Mouse (Mus musculus) granulocyte monocyte progenitor cell, adult 5-6 weeks (primary cell): ENCODE results near the gene Hmg20a. TPM values are rescaled to one million over a fixed set of nuclear protein-coding genes. Genes with fewer than 3 reads are reported as not detected.

Source experiments
- ATAC-seq: replicated peaks from 2 replicates; pipeline ENCODE4 v1.8.0; 2016; ENCODE audit warnings: mild to moderate bottlenecking, moderate TSS enrichment, inconsistent platforms; ENCODE audit not compliant: poor library complexity, severe bottlenecking
- total RNA-seq, 2 experiments: library from RNA; stranded (forward) in 1 of 2; stranded (reverse) in 1 of 2; fragments of 200-712, 200-1000 nt in 1 of 2; fragments of >200 nt in 1 of 2; fragmentation: Nextera tagmentation in 1 of 2; gene quantifications; 2 replicates each; pipeline ENCODE4 v1.2.3; 2014 to 2017

Gene Hmg20a
- total RNA-seq, 2 experiments from 2014 or later, result 15.7 to 29.8 TPM

DNA sequence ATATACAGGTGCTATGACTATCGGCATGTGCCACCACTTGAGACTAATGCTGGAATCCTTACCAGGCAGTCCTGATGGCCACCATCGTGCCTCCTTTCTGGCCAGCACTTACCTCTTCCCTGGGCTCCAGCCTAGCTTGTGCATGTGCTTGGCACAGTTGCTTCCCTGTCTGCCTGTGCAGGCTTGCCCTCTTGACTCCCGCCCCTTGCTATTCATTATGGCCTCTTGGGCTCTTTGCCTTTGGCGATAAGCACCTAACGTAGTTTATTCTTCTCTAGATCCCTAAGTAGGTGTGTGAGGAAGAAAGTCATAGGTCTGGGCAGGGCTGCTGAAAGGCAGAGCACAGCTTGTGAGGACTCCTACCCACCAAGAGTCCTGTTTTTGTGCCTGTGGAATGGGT, 96.7 kb downstream of the Hmg20a start:
- ATAC-seq, result no peak

DNA sequence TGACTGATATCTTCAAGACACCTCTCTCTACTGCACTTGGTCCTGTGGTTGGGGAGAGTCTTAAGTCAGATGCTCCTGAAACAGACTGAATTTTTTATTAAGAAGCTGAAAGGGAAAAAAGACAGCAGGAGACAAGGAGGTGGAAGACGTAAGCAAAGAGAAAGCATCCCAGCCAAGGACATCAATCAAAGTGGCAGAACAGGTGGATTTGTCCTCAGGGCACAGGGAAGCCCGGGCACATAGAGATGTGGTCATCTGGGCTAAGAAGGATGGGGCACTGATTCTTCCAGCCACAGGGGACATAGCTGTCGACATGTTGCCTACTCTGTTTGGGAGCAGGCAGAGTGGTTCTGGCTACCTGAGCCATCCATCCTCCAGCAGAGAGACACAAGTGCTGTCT, 97.8 kb downstream of the Hmg20a start:
- ATAC-seq, result no peak

DNA sequence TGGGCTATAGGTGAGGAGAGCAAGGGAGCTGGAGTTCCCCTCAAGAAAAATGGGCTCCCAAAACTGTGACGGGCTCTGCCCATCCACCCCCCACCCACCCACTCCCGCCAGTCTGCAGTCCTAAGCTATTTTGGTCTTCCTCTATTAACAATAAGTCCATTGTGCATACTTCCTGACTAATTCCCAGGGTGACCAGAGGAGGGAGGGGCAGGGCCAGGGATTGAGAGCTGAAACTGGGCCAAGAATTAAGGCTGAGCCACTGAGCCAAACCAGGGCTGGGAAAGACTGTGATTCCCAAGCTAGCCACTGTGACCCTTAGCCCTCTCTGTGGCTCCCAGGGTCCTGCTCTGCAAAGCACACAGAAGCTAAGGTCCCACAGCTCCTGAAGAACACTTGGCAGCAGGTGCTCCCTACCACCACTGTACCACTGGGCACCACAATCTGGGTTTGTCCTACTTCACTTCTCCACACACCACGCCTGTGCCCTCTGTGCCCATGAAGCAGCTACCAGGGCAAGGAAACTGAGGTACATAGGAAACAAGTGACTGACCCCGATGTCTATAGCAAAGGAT, 98.4 kb downstream of the Hmg20a start:
- no peak for ATAC-seq

DNA sequence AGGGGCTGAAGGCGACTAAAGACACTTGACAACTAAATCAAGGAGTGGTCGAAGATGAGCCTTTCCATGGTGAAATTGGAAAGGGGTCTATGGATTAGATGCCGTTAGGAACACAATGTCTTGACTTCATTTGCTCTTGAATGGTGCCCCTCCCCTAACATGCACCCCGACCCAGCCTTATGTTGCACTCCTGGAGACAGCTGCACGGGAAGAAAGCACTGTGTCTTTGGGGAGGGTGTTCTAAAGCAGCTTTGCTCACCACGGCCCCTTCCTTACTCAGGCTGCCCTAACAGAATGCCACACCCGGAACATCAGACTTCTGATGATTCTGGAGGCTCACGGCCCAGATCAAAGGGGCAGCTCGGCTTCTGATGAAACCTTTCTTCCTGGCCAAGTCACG, 103.9 kb downstream of the Hmg20a start:
- ATAC-seq, result no peak

DNA sequence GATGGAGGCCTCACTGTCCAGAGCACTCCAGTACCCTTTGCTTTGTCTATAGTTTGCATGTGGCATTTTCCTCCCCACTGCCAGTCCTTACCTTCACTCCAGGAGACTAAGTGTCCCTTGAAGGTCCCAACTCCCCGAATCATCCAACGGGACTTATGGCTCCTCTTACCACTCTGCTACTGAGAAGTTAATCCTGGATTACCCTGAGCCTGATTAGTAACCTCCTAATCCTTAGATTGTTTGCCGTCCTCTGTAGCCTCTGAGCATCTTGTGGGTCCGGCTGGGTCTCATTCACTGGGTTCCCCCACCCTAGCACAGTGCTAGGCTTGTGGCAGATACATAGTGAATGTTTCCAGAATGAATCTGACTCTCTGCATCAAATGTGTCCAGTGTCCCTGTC, 109.5 kb downstream of the Hmg20a start:
- no peak for ATAC-seq

DNA sequence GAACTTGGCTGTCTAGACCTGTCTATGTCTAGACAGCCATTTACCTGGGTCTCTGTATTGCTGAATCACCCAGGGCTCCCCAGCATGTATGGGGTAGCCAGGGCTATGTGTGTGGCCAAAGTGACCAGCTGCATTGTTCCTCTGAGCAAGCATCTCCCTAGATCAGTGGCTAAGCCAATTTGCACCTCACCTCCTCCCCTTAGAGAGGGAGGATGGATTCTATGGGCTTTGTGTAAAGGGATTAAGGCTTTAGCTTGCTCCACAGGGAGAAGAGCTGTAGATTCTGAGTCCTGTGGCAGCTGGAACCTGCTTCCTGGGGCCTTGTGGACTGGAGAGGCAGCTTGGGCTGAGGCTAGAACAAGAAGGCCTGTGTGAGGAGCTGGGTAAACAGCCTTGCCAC, 113.6 kb downstream of the Hmg20a start:
- no peak for ATAC-seq

DNA sequence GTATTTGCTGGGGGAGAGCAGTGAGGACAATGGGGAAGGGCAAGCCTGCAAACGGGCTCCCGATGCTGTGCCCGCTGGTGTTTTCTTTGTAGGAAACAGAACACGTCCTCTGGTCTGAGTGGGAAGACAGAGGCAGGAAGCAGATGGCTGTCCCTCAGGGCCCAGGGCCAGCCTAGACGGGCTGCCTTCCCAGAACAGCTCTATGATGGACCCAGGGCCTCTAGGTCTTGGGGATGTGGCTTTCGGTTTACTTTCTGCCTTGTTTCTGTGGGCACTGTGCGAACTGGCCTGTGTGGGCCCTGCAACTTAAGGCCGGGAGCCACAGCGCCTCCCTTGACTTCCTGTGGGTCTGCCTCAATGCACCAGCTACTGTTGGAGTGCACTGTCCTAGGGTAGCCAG, 115.5 kb downstream of the Hmg20a start:
- ATAC-seq, result peak; percentile 66

DNA sequence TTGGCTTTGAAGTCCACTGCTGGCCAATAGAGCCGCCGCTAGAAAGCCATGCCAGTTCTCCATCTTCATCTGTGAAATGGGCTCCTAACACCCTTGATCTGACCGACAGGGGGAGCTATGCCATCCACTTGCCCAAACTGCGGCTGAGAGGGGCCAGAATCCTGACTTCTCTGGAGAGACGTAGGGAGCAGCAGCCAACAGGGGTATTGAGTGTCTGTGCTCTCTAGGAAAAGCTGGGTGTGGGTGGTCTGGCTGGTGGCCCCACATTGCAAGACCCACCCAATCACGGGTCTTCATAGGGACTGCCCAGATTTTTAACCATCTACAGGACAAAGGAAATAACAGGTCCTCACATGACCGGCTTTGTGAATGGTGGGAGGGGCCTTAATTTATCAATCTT, 116.3 kb downstream of the Hmg20a start:
- no peak for ATAC-seq

DNA sequence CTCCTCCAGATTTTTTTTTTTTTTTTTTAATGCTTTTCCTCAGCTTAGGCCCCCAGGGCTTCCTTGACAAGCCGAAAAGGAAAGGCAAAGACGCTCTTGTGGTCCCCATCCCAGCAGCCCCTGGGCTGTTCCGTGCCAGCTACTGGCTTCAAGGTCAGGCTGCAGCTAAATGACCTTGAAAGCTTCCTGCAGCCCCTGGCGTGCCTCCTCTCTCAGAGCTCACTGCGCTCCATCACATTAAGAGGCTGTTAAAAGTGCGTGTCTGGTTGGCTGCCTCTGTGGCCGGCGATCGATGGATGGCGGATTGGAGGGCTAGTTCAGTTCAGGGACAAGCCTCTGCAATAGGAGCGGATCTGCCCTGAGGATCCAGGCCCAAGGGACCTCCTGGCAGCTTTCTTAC, 117.0 kb downstream of the Hmg20a start:
- ATAC-seq, result no peak

DNA sequence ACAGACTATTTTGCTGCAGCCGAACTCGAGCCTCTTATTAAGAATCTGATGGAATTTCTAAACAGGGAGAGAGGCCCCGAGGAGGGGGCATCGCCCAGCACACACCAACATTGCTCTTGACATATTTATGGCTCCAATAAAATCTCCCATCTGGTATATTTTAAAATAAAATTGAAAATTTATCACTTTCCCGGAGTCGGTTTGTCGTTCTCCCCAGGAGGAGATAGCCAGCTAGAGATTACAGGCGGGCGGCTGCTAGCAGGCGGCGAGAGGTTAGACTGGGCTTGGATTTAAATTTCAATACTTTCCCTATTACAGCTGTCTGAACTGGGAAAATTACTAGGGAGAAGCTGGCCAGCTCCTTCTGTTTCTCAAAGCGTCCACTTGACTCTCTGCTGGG, 121.6 kb downstream of the Hmg20a start:
- no peak for ATAC-seq

DNA sequence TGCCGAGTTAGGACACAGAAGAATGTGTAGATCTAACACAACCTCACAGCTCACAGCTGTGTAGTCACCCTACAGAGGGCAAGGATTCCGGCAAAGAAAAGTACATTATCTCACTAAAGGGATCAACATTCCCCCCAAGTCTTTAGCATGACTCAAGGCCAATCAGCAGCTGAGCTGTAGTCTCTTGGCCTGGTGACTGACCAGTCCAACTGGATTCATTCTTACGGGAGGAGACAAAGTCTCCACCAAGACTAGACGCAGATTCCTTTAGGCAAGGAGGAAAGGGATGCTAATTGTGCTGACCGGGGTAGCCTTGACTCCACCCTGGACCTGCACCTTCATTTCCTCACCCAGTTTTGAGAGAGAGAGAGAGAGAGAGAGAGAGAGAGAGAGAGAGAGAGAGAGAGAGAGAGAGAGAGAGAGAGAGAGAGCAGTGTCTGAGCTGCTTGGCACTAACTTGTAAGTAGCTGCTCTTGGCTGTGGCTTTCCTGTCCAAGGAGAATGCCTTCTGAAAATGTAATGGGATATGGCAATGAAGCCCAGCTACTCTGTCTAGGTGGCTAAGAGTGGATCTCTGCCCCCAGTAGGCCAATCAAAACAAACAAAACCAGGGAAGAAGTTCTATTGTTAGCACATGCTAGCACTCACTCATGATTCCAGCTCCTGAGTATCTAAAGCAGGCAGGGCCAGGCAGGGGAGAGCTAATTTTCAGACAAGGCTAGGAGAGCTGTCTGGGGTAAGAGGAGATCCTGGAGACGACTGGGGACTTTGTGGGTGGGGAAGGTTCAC, 126.5 kb downstream of the Hmg20a start:
- ATAC-seq, result no peak

Other genes starting within 250 kb of the Hmg20a start
- gene Peak1, start 542 bp upstream of the Hmg20a start, total RNA-seq (2014; fragmentation: Nextera tagmentation), result 16.0 and 25.3 TPM in 2 replicates
- gene Peak1, start 542 bp upstream of the Hmg20a start, total RNA-seq (2017), result 8.8 and 11.6 TPM in 2 replicates